Mouse (Mus musculus) left cerebral cortex, adult 9 months (tissue): ENCODE data around the gene Krt5.
"Not testable (repeated sequence)": the region's sequence is repeated elsewhere in the genome, so short reads cannot be mapped to it uniquely, and the experiment has no call there.

Experiments
- DNase-seq, 2 experiments: peaks; one replicate each; pipeline ENCODE4 v3.0.0; 2022; ENCODE audit warnings: low spot score in 2 of 2

The Krt5 gene

GRCm38 (mm10) chr15:101712720-101713119 lies at the start of gene Krt5:
Gene Krt5 (minus strand): TSS chr15:101712898.
- no peak for DNase-seq

GRCm38 (mm10) chr15:101742711-101743110 lies 30.0 kb upstream of the Krt5 start, which contains the start of gene Krt71:
Gene Krt71 (minus strand): TSS chr15:101743109.
- no peak for DNase-seq

GRCm38 (mm10) chr15:101737786-101738185 lies 25.1 kb upstream of the Krt5 start:
- DNase-seq: no peak

GRCm38 (mm10) chr15:101730653-101731052 lies 18.0 kb upstream of the Krt5 start:
- DNase-seq: no peak

GRCm38 (mm10) chr15:101724686-101725085 lies 12.0 kb upstream of the Krt5 start:
- DNase-seq: no peak

- no peak for DNase-seq
Measured at GRCm38 (mm10) chr15:101715831-101716230, 3.1 kb upstream of the Krt5 start.

GRCm38 (mm10) chr15:101714356-101714755 lies 1.7 kb upstream of the Krt5 start:
- DNase-seq: no peak

- DNase-seq: no peak
Measured at GRCm38 (mm10) chr15:101713731-101714130, 1.0 kb upstream of the Krt5 start.

- no peak for DNase-seq
Measured at GRCm38 (mm10) chr15:101708683-101709082, 4.0 kb downstream of the Krt5 start.

- no peak for DNase-seq
Measured at GRCm38 (mm10) chr15:101707454-101707853, 5.2 kb downstream of the Krt5 start.

- DNase-seq: no peak
Measured at GRCm38 (mm10) chr15:101704066-101704465, 8.6 kb downstream of the Krt5 start.

GRCm38 (mm10) chr15:101702380-101702779 lies 10.3 kb downstream of the Krt5 start:
- no peak for DNase-seq

- DNase-seq: no peak
Measured at GRCm38 (mm10) chr15:101699866-101700265, 12.8 kb downstream of the Krt5 start.

- no peak for DNase-seq
Measured at GRCm38 (mm10) chr15:101699192-101699591, 13.5 kb downstream of the Krt5 start.

GRCm38 (mm10) chr15:101697326-101698188 lies 15.1 kb downstream of the Krt5 start:
- DNase-seq: no peak

- DNase-seq: no peak
Measured at GRCm38 (mm10) chr15:101694207-101694606, 18.5 kb downstream of the Krt5 start, which contains the start of gene Krt6a. Gene Krt6a (minus strand): TSS chr15:101694307.

GRCm38 (mm10) chr15:101690460-101690859 lies 22.2 kb downstream of the Krt5 start:
- not testable (repeated sequence) for DNase-seq

- no peak for DNase-seq
Measured at GRCm38 (mm10) chr15:101688161-101688560, 24.5 kb downstream of the Krt5 start.

- DNase-seq: no peak
Measured at GRCm38 (mm10) chr15:101680187-101680586, 32.5 kb downstream of the Krt5 start, which contains the start of gene Krt6b. Gene Krt6b (minus strand): TSS chr15:101680287.

GRCm38 (mm10) chr15:101675978-101676377 lies 36.7 kb downstream of the Krt5 start:
- DNase-seq: no peak
